Mouse (Mus musculus): ENCODE results near the gene Dip2a.

Gene Dip2a

DNA sequence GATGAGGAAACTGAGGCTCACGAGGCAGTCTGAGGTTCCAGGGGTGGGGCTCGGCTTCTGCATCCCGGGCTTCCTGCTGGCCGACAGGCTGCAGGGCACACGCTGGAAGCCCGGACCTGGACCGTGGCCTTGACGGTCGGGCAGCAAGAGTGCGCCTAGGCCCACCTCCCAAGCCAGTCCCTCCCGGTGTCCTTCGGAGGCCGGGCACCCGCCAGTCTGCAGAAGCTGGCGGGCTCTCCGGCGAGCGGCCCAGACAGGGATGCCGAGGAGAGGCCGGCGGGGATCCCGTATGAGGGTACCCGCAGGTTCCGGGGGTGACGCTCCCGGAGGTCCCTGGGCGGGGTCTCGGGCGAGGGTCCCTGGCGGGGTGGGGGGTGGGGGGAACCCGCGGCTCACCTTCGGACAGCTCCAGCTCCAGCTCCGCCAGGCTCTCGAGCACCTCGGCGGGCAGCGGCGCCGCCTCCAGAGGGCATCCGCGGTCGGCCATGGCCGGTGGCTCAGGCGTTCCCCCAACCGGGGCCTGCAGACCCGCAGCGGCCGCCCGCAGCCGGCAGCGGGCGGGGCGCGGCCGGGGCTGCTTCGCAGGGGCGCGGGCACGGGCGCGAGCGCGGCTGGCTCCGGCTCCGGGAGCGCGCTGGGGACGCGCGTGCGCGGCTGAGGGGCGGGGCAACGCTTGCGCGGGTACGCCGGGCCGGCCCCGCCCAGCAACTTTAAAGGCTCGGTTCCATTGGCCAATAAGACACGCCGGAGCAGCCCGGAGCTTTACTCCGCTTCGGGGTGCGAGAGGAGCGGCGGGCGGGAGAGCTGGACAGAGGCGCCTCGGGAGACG, at the start of gene Dip2a:
TSS of gene Dip2a (minus strand) at position 581 of the 829 bp plus-strand sequence.
- in situ Hi-C loops (cut with MboI; ENCODE audit: low sequenced_read_pairs) = no loop called here

DNA sequence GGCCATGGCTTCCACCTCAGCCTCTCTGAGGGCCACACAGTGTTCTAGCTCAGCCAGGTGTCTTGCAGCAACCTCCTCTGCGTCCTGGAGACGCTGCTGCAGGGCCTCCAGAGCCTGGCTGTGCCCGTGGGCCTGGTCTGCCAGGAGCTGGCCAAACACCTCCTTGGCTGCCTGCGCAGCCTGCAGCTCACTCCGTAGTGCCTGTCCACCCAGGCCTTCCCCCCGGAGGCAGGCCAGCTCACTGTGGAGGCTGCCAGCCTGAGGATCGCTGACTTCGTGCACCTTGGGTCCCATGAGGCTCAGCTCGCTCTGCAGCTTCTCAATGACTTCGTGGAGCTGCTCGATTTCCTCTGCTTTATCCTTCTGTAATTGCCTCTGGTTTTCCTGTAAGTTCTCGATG, 47.5 kb upstream of the Dip2a start:
- in situ Hi-C loops (cut with MboI; ENCODE audit: low sequenced_read_pairs) = no loop called here

DNA sequence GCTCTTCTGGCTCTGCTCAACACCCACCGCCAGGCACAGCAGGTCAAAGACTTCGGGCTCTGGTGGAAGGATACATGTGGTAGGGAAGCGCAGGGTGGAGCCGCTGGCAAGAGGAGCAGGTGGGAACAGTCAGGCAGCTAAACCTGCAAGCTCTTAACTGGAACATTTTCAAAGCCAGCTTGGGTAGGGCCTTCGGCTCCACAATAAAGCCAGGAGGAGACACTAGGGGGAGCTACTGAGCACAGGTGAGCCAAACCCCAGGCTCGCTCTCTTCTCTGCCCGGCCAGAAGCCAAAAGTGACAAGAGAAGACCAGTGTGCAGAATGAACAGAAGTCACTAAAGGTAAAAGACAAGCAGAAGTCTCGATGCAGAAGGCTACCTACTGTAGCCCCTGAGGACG, 46.7 kb upstream of the Dip2a start:
- in situ Hi-C loops (cut with MboI; ENCODE audit: low sequenced_read_pairs) = no loop called here

DNA sequence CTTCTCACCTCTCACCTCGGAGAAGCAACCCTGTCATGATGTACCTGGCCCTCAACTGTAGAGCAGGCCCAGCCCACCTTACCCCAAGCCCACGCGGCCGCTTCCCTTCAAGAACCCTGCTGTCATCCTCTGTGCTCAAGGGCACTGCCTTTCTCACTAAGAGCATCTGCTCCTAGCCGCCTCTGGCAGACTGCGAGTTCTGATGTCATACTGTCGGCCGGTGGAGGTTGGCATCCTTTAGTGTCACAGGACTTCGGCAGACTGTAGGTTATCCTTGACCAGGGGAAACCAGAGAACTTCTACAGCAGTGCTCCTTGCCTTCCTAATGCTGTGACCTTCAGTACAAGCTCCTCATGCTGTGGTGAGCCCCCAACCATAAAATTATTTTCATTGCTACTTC, 46.1 kb upstream of the Dip2a start:
- in situ Hi-C loops (cut with MboI; ENCODE audit: low sequenced_read_pairs) = no loop called here

DNA sequence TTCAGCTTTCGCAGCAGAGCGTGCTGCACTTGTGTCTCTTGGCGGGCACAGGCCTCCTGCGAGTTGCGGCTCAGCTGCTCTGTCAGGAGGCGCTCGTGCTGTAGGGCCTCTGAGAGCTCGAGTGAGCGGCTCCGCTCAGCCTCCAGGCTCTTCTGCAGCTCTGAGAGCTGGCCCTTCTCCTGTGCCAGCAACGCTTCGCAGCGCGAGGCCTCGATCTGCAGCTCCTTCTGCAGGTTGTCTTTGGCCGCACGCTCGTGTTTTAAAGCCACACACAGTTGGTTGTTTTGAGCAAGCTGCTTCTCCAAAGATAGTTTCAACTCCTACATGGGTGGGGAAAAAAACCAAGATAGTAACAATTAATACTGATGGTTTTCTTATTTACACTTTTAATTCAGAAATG, 29.9 kb upstream of the Dip2a start:
- in situ Hi-C loops (cut with MboI; ENCODE audit: low sequenced_read_pairs) = no loop called here

DNA sequence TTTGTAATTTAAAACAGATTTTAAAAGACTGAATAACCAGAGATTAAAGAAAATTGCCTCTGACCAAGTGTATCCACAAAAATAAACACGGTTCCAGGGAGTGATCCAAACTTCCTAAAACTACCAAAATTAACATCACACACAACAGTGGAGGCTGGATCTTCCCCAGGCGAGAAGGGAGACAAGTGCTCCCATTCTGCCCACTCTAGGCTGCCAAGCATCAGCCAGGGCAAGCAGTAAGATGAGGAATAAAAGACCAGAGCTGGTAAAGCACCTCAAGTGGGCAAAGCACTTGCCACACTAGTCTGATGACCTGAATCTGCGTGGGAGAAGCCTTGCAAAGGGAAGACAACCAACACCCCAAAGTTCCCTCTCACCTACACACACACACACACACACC, 26.6 kb upstream of the Dip2a start:
- in situ Hi-C loops (cut with MboI; ENCODE audit: low sequenced_read_pairs) = no loop called here

DNA sequence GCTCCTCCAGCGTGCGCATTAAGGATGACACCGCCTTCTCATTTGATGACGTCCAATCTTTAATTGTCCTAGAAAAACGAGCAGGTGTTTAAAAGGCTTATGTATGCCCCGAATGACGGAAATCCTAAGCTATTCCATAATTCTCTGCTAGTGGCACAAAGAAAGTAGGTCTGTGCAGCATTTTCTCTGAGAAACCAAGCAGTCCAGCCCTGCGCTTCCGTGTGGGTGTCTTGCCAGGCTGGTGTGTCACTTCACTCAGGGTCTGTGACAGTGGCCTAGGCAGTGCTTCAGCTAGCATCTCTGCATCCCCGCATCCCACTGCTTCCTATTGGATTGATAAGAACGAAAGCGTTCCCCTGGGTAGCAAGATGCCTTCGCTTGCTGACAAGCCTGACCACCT, 23.7 kb upstream of the Dip2a start:
- in situ Hi-C loops (cut with MboI; ENCODE audit: low sequenced_read_pairs) = no loop called here

DNA sequence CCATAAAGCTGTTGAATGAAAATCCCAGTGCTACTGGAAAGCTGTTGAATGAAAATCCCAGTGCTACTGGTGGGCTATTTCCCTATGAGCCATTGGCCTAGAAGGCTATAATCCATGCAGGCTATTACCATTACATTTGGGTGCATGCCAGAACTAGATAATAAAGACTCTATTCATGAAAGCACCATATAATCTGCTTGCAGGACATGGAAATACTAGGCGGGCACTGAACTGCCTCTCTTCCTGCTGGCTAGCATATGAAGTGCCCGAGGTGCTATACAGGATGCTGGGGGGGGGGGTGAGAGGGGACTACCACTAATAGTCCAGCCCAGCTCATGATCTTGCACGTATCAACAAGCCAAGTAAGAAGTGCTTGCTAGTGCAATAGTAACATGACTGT, 18.1 kb upstream of the Dip2a start:
- in situ Hi-C loops (cut with MboI; ENCODE audit: low sequenced_read_pairs) = no loop called here

DNA sequence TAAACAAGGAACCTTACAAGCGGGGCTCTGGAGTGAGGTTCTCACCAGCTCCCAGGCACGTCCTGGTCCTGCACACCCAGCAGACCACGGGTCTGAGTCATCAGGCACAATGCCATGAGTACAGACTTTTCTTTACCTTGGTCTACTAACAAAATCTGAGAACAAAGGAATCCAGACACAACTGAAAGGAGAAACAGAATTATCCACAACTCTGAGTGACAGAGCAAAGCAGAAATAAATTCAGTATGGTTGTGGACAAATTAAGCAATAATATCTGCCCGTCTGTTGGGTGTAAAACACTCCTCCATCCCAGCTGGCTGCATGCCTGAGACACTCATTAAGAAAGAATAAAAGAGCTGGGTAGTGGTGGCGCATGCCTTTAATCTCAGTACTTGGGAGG, 13.4 kb upstream of the Dip2a start:
- in situ Hi-C loops (cut with MboI; ENCODE audit: low sequenced_read_pairs) = no loop called here

DNA sequence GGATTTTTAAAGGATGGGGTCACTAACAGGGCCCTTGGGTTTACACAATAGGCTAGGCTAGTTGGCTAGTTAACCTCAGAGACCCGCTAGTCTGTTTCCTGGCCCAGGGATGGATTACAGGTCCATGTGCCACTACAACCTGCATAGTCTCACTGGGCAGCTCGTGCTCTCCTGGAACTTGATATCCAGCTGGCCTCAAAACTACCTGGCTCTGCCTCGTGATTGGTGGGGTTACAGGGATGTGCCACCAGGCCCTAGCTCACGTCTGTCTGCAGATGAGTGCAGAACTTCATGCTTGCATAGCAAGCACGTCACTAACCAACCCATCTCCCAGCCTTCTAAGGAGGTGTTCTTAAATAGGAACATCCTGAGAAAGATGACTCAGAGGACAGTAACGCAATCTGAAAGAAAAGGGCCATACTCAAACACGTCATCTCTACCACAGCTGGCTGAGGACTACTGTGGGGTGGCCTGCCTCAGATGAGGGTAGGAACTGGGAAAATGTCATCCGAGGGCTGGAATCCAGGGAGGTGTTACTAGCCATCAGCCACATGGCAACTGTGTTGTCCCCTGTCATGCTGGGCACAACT, 12.3 kb upstream of the Dip2a start:
- in situ Hi-C loops (cut with MboI; ENCODE audit: low sequenced_read_pairs) = no loop called here

DNA sequence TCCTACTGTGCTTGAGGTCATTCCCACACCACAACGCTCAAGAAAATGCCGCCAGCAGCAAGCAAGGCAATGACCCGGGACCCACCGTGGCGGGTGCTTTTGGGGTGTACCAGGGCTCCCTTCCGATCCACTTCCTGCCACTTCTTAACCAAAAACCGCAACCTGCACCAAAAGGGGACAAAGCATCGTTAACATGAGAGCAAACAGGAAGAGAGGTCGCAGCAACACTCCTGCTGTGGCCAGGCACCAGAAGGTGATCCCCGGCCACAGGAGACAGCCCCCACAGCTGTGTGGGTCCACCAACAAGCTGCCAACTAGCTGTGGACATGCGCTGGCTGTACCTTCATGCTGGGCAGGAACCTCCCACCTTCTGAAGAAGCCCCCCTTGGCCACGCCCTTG, 9.9 kb upstream of the Dip2a start:
- in situ Hi-C loops (cut with MboI; ENCODE audit: low sequenced_read_pairs) = no loop called here

DNA sequence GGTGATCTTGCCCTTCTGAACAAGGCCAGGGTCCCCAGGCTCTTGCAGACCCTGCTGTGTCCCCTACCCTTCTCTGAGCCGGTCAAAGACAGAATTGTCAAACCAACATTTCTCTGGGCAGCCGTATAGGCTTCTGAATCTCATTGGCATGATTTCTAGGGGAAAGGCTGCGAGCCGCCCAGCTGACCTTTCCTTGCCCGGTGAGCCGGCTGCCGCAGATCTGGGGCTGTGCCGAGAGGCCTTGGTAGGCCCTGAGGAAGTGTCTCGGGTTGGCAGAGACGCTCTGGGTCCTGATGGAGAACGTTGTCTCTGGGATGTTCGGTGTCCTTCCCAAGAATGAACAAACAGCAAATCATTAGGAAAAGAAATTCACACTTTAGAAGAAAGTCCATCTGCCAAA, 8.9 kb upstream of the Dip2a start:
- in situ Hi-C loops (cut with MboI; ENCODE audit: low sequenced_read_pairs) = no loop called here

DNA sequence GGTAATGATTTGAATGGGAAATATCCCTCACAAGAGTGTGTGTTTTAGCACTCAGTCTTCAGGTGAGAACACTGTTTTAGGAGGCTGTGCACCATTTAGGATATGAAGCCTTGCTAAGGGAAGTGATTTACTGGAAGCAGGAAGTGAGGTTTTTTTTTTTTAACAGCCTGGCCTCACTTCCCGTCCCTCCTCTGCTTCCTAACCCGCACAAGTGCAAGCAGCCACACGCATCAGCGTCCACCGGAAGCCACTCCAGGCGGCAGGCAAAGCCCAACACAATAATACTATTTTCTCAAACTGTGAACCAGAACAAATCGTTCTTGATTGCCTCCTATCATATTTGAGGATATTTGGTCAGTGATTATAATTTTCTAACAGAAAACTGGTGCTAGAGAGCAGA, 6.9 kb upstream of the Dip2a start:
- in situ Hi-C loops (cut with MboI; ENCODE audit: low sequenced_read_pairs) = no loop called here

DNA sequence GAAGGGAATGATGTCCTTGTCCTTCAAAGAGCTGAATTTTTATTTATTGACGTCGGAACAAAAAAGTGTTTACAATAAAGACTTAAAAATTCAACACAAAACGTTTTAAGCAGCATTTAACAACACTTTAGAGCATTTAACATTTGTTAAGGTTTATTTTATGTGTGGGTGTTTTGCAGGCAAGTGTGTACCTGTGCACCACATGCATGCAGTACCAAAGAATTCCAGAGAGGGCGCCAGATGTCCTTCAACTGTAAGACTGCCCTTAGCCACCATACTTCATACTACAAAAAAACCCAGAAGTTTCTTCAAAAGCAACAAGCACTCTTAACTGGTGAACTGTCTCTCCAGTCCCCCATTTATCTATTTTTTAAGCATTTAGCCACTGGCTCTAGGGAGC, 1.5 kb upstream of the Dip2a start:
- in situ Hi-C loops (cut with MboI; ENCODE audit: low sequenced_read_pairs) = no loop called here

DNA sequence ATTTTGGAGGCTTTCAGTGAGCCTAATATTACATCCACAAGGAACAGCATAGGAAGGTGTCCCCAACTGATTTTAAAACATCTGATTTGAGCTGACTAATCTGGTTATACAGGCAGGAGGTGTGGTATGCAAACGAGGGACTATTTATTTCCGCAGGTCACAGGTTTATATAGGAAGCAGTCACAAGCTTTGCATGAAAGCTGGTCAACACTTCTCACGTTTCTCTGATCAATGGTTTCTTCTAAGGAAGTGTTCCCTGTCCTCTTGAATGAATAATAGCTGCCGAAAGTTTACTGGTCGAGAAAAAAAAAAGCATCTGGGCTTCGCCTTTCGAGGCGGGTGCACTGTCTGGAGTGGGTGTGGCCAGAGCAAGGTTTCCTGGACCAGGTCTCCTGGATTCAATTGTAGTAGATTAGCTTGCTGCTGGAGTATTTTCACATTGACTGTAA, 976 bp upstream of the Dip2a start:
- in situ Hi-C loops (cut with MboI; ENCODE audit: low sequenced_read_pairs) = no loop called here

DNA sequence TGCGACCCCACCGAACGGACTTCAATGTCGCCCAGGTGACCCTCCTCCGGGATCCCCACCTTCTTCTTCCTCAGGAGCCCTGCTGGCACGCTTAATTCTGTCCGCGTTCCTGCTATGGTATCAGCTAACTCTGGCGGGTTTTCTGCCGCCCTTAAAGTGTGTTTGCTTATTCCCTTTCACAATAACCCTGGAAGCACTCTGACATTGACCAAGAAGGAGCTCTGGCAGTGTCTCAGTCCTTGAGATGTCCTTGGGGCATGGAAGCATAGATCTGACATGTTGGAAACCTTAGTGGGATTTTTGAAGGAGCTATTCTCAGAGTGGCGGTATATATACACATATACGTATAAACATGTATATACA, 430 bp upstream of the Dip2a start:
- in situ Hi-C loops (cut with MboI; ENCODE audit: low sequenced_read_pairs) = no loop called here

DNA sequence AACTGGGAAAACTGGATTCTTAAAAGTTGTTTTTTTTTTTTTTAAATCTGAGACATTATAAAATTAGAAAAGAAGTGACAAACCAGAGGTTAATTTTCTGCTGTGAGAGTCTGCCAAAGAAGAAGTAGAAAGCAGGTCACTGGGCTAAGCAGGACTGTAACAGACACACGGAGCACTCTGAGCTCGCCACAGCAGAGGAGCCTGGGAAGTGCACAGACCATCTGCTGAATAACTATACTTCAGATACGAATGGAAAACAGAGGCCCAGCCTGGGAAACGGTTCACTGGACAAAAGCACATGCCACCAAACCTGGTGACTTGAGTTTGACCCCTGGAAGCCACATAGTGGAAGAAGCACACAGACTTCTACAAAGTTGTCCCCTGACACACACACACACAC, 10.7 kb downstream of the Dip2a start:
- in situ Hi-C loops (cut with MboI; ENCODE audit: low sequenced_read_pairs) = no loop called here

DNA sequence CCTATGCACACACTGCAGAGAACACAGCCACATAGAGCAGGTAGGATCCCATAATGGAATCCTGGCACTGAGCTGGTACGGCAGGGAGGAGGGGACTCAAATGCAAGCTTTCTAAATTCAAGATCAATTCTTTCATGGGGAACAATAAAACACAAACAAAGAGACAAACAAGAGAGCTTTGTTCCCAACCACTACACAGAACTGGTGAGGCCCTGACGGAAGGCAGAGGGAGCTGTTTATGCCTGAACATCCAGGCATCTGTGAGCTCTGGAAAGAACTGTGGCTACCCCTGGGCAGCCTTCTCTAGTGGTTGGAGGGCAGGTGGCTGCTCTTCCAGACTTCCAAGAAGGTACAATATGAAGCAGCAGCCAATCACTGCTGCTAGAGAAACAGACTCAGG, 13.1 kb downstream of the Dip2a start:
- in situ Hi-C loops (cut with MboI; ENCODE audit: low sequenced_read_pairs) = no loop called here

DNA sequence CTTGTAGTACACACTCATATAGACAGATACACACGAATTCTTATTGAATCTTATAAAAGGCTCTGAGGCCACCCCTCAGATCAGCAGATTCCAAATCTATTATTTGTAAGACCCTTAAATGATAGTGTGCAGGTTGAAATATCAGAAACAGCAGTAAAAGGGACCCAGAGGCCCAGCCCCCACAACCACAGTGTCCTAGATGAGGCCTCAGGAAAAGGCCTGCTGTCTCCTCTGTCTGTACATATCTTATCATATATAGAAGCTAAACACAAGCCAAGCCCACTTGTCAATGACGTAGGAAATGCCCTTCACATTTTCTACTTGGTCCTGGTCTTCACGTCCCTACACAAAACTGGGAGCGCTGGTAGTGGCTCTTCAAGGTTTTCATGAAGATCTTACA, 16.0 kb downstream of the Dip2a start:
- in situ Hi-C loops (cut with MboI; ENCODE audit: low sequenced_read_pairs) = no loop called here

DNA sequence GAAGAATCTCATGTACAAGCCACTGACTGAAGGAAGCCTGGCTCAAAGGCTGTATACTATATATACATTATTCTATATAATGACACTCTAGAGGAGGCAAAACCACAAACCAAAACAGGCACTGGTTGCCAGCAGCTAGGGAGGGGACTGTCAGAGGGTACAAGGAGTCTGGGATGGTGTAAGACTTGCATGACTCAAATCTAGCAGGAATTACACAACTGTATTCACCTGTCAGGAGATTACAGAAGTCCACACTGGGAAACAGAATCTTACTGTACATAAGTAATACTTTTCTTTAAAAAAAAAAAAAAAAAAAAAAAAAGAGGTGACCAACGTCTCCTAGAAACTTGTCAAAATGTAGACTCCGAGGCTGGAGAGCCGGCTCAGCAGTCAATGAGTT, 16.5 kb downstream of the Dip2a start:
- in situ Hi-C loops (cut with MboI; ENCODE audit: low sequenced_read_pairs) = no loop called here

DNA sequence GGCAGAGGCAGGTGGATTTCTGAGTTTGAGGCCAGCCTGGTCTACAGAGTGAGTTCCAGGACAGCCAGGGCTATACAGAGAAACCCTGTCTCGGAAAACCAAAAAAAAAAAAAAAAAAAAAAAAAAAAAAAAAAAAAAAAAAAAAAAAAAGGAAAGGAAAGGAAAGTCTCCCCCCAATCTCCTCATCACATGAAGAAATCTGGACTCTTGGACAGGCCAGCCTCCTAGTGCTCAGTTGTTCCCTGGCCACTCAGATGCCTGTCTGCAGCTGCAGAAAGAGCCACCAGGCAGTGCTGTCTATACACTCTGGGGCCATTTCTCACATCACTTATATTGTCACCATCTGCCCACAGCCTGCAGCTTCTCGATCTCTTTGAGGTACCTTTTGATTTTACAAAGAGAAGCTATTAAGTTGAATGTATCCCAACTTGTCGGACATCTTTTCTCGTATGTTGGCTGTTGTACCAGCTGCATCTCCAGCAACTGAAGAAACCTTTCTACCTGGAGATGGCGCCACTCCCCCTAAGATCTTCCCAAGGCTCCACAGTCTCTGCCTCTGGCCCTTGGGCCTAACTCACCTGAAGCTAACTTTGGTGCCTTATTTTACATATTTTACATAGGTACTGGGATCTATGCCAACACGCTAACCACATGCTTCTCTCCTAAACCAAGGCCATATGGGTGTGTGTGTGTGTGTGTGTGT, 18.6 kb downstream of the Dip2a start:
- in situ Hi-C loops (cut with MboI; ENCODE audit: low sequenced_read_pairs) = no loop called here

DNA sequence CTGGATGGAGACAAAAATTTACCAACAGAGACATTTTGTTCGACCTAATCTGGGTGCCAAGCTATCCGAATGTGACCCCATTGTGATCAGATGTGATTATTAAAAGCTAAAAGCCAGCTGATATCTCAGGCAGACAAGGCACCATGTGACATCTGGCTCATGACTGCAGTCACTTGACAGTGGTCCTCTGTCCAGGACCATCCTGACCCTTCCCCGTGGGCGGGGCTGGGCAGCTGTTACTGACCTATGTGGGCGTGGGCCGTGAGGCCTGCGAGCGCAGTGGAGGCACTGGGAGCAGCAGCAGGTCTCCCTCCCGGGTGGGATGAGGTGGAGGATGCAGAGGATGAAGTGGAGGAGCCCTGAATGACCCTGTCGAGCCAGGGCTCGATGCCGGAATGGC, 27.5 kb downstream of the Dip2a start:
- in situ Hi-C loops (cut with MboI; ENCODE audit: low sequenced_read_pairs) = no loop called here
